In genomic region chr2:127845346-127845982, GRCm38 (mm10) we compare ENCODE assay signal across 9 mouse cellular contexts. TPM values are rescaled to one million over a fixed set of nuclear protein-coding genes. Genes with fewer than 3 reads are reported as not detected.
A peak's percentile ranks its signal among the peaks of the same experiment; 100 is the strongest.
DNase-seq lines count a peak whose midpoint lies in the region; ATAC-seq and TF ChIP-seq lines count a peak whose summit lies in the region.
"Had no signal": no experiment of that assay in that cellular context is flagged by ENCODE, and none has a peak within 500 bp of the region (broad histone marks: within the 10 kb centered on the region; RNA-seq: fewer than 3 reads in every experiment).

No protein-coding gene starts in this region.

- no peaks in the 10 kb centered on the region for H3K27me3 ChIP-seq in kidney, postnatal 0 days (ENCODE audit: insufficient read depth, low read length)
- H3K27me3 ChIP-seq in kidney, embryonic 16.5 days (ENCODE audit: insufficient read depth, low read length), result peaks cover 6% of the 10 kb centered on the region; the same call in 1 of the 2 replicates

- 48% methylated on average over 7 of the region's 7 CpGs for WGBS in kidney, postnatal 0 days
- 58% methylated on average over 7 of the region's 7 CpGs for WGBS in kidney, embryonic 16.5 days

- H3K9me3 ChIP-seq in kidney, postnatal 0 days (replicated peaks; ENCODE audit: low read length), result no peaks in the 10 kb centered on the region
- no peaks in the 10 kb centered on the region for H3K9me3 ChIP-seq in kidney, embryonic 16.5 days (ENCODE audit: low read length)
- H3K9me3 ChIP-seq: embryonic facial prominence, embryonic 12.5 days had no signal

- peak; percentile 68; the same call in 1 of the 2 replicates for ATAC-seq in cerebellum, adult (ENCODE audit: insufficient number of reproducible peaks, low FRiP score, low TSS enrichment)
- ATAC-seq in kidney, postnatal 0 days (replicated peaks; ENCODE audit: low FRiP score, low read depth), result no peak
- no peak for ATAC-seq in kidney, embryonic 16.5 days (ENCODE audit: low FRiP score, low TSS enrichment)

- no peak overlapping the region for H3K27ac ChIP-seq in kidney, postnatal 0 days
- H3K27ac ChIP-seq in kidney, embryonic 16.5 days (ENCODE audit: low read length), result no peak overlapping the region
- H3K27ac ChIP-seq: embryonic facial prominence, embryonic 12.5 days had no signal

- no peak overlapping the region for H3K9ac ChIP-seq in kidney, postnatal 0 days (ENCODE audit: low read depth, low read length)
- no peak overlapping the region for H3K9ac ChIP-seq in kidney, embryonic 16.5 days (replicated peaks; ENCODE audit: low read length)
- H3K9ac ChIP-seq: embryonic facial prominence, embryonic 12.5 days had no signal

- H3K4me1 ChIP-seq in kidney, postnatal 0 days (replicated peaks; ENCODE audit: insufficient read depth, low read length), result no peaks in the 10 kb centered on the region
- no peaks in the 10 kb centered on the region for H3K4me1 ChIP-seq in kidney, embryonic 16.5 days (ENCODE audit: insufficient read depth, low read length)
- H3K4me1 ChIP-seq: embryonic facial prominence, embryonic 12.5 days had no signal

- no peak overlapping the region for H3K4me2 ChIP-seq in kidney, postnatal 0 days (ENCODE audit: low read length)
- H3K4me2 ChIP-seq in kidney, embryonic 16.5 days (replicated peaks; ENCODE audit: low read depth, low read length), result no peak overlapping the region
- H3K4me2 ChIP-seq: embryonic facial prominence, embryonic 12.5 days had no signal

- TF ChIP-seq CTCF in kidney, postnatal 0 days (IDR thresholded peaks at IDR 0.05; ENCODE audit: low read depth), result peak; percentile 63

- DNase-seq in cerebellum, adult 18-20 months, result no peak
- DNase-seq in kidney, postnatal 0 days (ENCODE audit: low spot score), result peak; percentile 61
- peak; percentile 40 for DNase-seq in NIH3T3 (ENCODE audit: low read depth)
- DNase-seq in mesoderm, embryonic 11.5 days (ENCODE audit: low read depth, low spot score), result peak; percentile 8
- no peak for DNase-seq in natural killer cell, adult 2 months (ENCODE audit: low spot score in 2 of 2)
- no peak for DNase-seq in layer of hippocampus, adult 9-10 months (ENCODE audit: low spot score)

- no peaks in the 10 kb centered on the region for H3K36me3 ChIP-seq in kidney, postnatal 0 days (ENCODE audit: insufficient read depth, low read length)
- no peaks in the 10 kb centered on the region for H3K36me3 ChIP-seq in kidney, embryonic 16.5 days (ENCODE audit: insufficient read depth, low read length)
- H3K36me3 ChIP-seq: embryonic facial prominence, embryonic 12.5 days had no signal

- no peak overlapping the region for H3K4me3 ChIP-seq in kidney, postnatal 0 days (replicated peaks; ENCODE audit: low read depth, low read length)
- no peak overlapping the region for H3K4me3 ChIP-seq in kidney, embryonic 16.5 days (ENCODE audit: low read length)
- H3K4me3 ChIP-seq: embryonic facial prominence, embryonic 12.5 days had no signal

RNA-seq across cellular contexts. Expression of gene Acoxl, which starts 6.8 kb away (rescaled TPM):
- polyA plus RNA-seq in kidney, postnatal 0 days (2015; fragmentation: Nextera tagmentation; extraction: Ambion mirVana), result 0.61 and 0.65 TPM in 2 replicates
- polyA plus RNA-seq in kidney, embryonic 16.5 days (2015; fragmentation: Nextera tagmentation; extraction: Ambion mirVana), result 0.78 and 0.95 TPM in 2 replicates

RNA-seq across cellular contexts. Expression of gene Bub1, which starts 13.8 kb away (rescaled TPM):
- 16.9 and 18.8 TPM in 2 replicates for polyA plus RNA-seq in kidney, postnatal 0 days (2015; fragmentation: Nextera tagmentation; extraction: Ambion mirVana)
- polyA plus RNA-seq in kidney, embryonic 16.5 days (2015; fragmentation: Nextera tagmentation; extraction: Ambion mirVana), result 56.4 and 61.7 TPM in 2 replicates

RNA-seq across cellular contexts. Expression of gene Mtln, which starts 53.2 kb away (rescaled TPM):
- polyA plus RNA-seq in kidney, postnatal 0 days (2015; fragmentation: Nextera tagmentation; extraction: Ambion mirVana), result 61.4 and 66.2 TPM in 2 replicates
- 33.7 and 36.2 TPM in 2 replicates for polyA plus RNA-seq in kidney, embryonic 16.5 days (2015; fragmentation: Nextera tagmentation; extraction: Ambion mirVana)

RNA-seq across cellular contexts. Expression of gene Nphp1, which starts 56.8 kb away (rescaled TPM):
- polyA plus RNA-seq in kidney, postnatal 0 days (2015; fragmentation: Nextera tagmentation; extraction: Ambion mirVana), result 41.2 and 42.4 TPM in 2 replicates
- 39.7 and 42.6 TPM in 2 replicates for polyA plus RNA-seq in kidney, embryonic 16.5 days (2015; fragmentation: Nextera tagmentation; extraction: Ambion mirVana)

Comparison
In these comparisons a context has a peak if more than half of its experiments do, and no peak if none do; other contexts are left out.
1. DNase-seq: peak in kidney, postnatal 0 days (single experiment), NIH3T3 (single experiment) and mesoderm, embryonic 11.5 days (single experiment); none in cerebellum, adult 18-20 months (0 of 2), natural killer cell, adult 2 months (0 of 2) and layer of hippocampus, adult 9-10 months (single experiment).